Mouse (Mus musculus): ENCODE results near the gene Ldlrad1.

Gene Ldlrad1

GRCm38 (mm10) chr4:107260001-107260400 lies 51.0 kb downstream of the Ldlrad1 start:
- no peak for DNase-seq (ENCODE audit: low read depth, low spot score)
